Mouse (Mus musculus) small intestine, adult 2 months (tissue): ENCODE measurements around the gene Bmp4. TPM values are rescaled to one million over a fixed set of nuclear protein-coding genes. Genes with fewer than 3 reads are reported as not detected.

Experiments used
- H3K27ac ChIP-seq: fragments of 200-500 bp; 2 replicates; pipeline ENCODE4 v1.5.1; 2012; ENCODE audit warnings: low read depth, low read length, control low read depth, inconsistent platforms; ENCODE audit not compliant: insufficient read depth
- H3K27me3 ChIP-seq: fragments of 200-500 bp; 2 replicates; pipeline ENCODE4 v1.6.1; 2012; ENCODE audit warnings: mild to moderate bottlenecking, moderate library complexity, low read length, inconsistent platforms; ENCODE audit not compliant: control insufficient read depth, insufficient read depth
- H3K36me3 ChIP-seq: fragments of 200-500 bp; 2 replicates; pipeline ENCODE4 v1.6.1; 2012; ENCODE audit warnings: mild to moderate bottlenecking, low read length, control low read depth, inconsistent platforms; ENCODE audit not compliant: control insufficient read depth, insufficient read depth
- H3K4me1 ChIP-seq: fragments of 200-500 bp; 2 replicates; pipeline ENCODE4 v1.6.1; 2012; ENCODE audit warnings: low read length, inconsistent platforms, mixed read lengths; ENCODE audit not compliant: control insufficient read depth, insufficient read depth, insufficient read length
- H3K4me3 ChIP-seq: fragments of 200-500 bp; 2 replicates; pipeline ENCODE4 v1.5.1; 2012; ENCODE audit warnings: low read depth, mild to moderate bottlenecking, control low read depth, inconsistent platforms, low read length, moderate library complexity
- CTCF ChIP-seq: fragments of 200-500 bp; IDR thresholded peaks from 2 replicates; pipeline ENCODE4 v1.5.1; 2012; ENCODE audit warnings: low read depth, mild to moderate bottlenecking, control low read depth, inconsistent platforms, low read length, moderate library complexity, mixed read lengths; ENCODE audit not compliant: insufficient replicate concordance, insufficient read length; ENCODE audit errors: extremely low read depth
- POLR2A ChIP-seq: fragments of 200-500 bp; IDR thresholded peaks from 2 replicates; pipeline ENCODE4 v1.6.1; 2012; ENCODE audit warnings: low read depth, mild to moderate bottlenecking, control low read depth, inconsistent platforms, low read length, moderate library complexity
- WGBS: fragments of 180-500 bp; shearing (Covaris S2); methylation state at CpG from one replicate; pipeline ENCODE4 v1.1.7; 2018; 5-methylcytosine and 5-hydroxymethylcytosine counted together
- polyA plus RNA-seq: library from polyadenylated mRNA; depleted of rRNA; stranded (reverse); fragments of >200 nt; gene quantifications from 2 replicates; pipeline ENCODE4 v1.2.3, GENCODE M21; 2012; rRNA removed

Gene Bmp4
- polyA plus RNA-seq, 1 experiment = 37.1 TPM

- 28% methylated on average over 10 of the region's 10 CpGs for WGBS
- TF ChIP-seq POLR2A (no peak), CTCF (no peak)
- H3K4me1 ChIP-seq = no peaks in the 10 kb centered on the region
- H3K27me3 ChIP-seq = no peaks in the 10 kb centered on the region
- H3K36me3 ChIP-seq = no peaks in the 10 kb centered on the region
- H3K4me3 ChIP-seq = no peak overlapping the region
- no peak overlapping the region for H3K27ac ChIP-seq
Measured at GRCm38 (mm10) chr14:46363209-46363608, 27.3 kb downstream of the Bmp4 start.

GRCm38 (mm10) chr14:46357696-46358095, 32.8 kb downstream of the Bmp4 start:
- whole genome bisulfite sequencing = 67% methylated on average over 8 of the region's 8 CpGs
- no peak overlapping the region for H3K4me3 ChIP-seq
- no peak overlapping the region for H3K27ac ChIP-seq
- TF ChIP-seq CTCF (no peak), POLR2A (no peak)
- H3K4me1 ChIP-seq = no peaks in the 10 kb centered on the region
- H3K27me3 ChIP-seq = no peaks in the 10 kb centered on the region
- H3K36me3 ChIP-seq = no peaks in the 10 kb centered on the region

GRCm38 (mm10) chr14:46357286-46357685, 33.2 kb downstream of the Bmp4 start:
- H3K36me3 ChIP-seq = no peaks in the 10 kb centered on the region
- WGBS = 75% methylated on average over 7 of the region's 7 CpGs
- TF ChIP-seq CTCF = no peak
- no peak for TF ChIP-seq POLR2A
- H3K4me3 ChIP-seq = no peak overlapping the region
- no peak overlapping the region for H3K27ac ChIP-seq
- no peaks in the 10 kb centered on the region for H3K4me1 ChIP-seq
- no peaks in the 10 kb centered on the region for H3K27me3 ChIP-seq

GRCm38 (mm10) chr14:46344750-46345149, 45.7 kb downstream of the Bmp4 start:
- no peak overlapping the region for H3K4me3 ChIP-seq
- H3K36me3 ChIP-seq = no peaks in the 10 kb centered on the region
- H3K27me3 ChIP-seq = no peaks in the 10 kb centered on the region
- H3K4me1 ChIP-seq = no peaks in the 10 kb centered on the region
- TF ChIP-seq CTCF (no peak), POLR2A (no peak)
- H3K27ac ChIP-seq = no peak overlapping the region

- Histone ChIP-seq H3K27me3 (no peaks in the 10 kb centered on the region), H3K36me3 (no peaks in the 10 kb centered on the region), H3K27ac (no peak overlapping the region), H3K4me3 (no peak overlapping the region), H3K4me1 (no peaks in the 10 kb centered on the region)
- TF ChIP-seq CTCF (no peak), POLR2A (no peak)
- 58% methylated on average over 11 of the region's 11 CpGs for WGBS
Measured at GRCm38 (mm10) chr14:46338801-46339200, 51.7 kb downstream of the Bmp4 start.

Other genes with a start within 250 kb of the Bmp4 start
- gene Gm15217, start 11.3 kb downstream of the Bmp4 start, polyA plus RNA-seq = not detected in 2 replicates